Mouse (Mus musculus) G1E (cell line): Measurements from ENCODE around the gene Gm36028. TPM values are rescaled to one million over a fixed set of nuclear protein-coding genes. Genes with fewer than 3 reads are reported as not detected.

Experiments
- ATAC-seq: 2 replicates; pipeline ENCODE4 v1.8.0; 2016; ENCODE audit warnings: mild to moderate bottlenecking; ENCODE audit not compliant: insufficient number of reproducible peaks, poor library complexity, low FRiP score, severe bottlenecking; ENCODE audit errors: extremely low read depth
- DNase-seq: peaks from one replicate; pipeline ENCODE4 v3.0.0; 2012; ENCODE audit warnings: low spot score
- H3K27me3 ChIP-seq: 2 replicates; pipeline ENCODE4 v1.6.1; 2012; ENCODE audit warnings: mild to moderate bottlenecking, low read length, inconsistent platforms; ENCODE audit not compliant: insufficient read depth
- H3K36me3 ChIP-seq: replicated peaks from 2 replicates; pipeline ENCODE3; 2012; ENCODE audit warnings: mild to moderate bottlenecking, inconsistent platforms
- H3K4me1 ChIP-seq: 2 replicates; pipeline ENCODE4 v1.6.1; 2012; ENCODE audit warnings: low read depth, low read length, inconsistent platforms, mixed read lengths; ENCODE audit not compliant: insufficient read depth
- H3K4me3 ChIP-seq: 2 replicates; pipeline ENCODE4 v1.5.1; 2012; ENCODE audit warnings: low read depth, mild to moderate bottlenecking, inconsistent platforms, low read length, moderate library complexity, mixed read lengths
- H3K9me3 ChIP-seq: replicated peaks from 2 replicates; pipeline ENCODE4 v1.6.1; 2012; ENCODE audit warnings: inconsistent platforms
- CTCF ChIP-seq: IDR thresholded peaks from 2 replicates; pipeline ENCODE4 v1.5.1; 2012; ENCODE audit warnings: low read depth, low read length, inconsistent platforms, mixed read lengths
- GATA1 ChIP-seq: IDR thresholded peaks from 2 replicates; pipeline ENCODE4 v1.6.1; 2012; ENCODE audit warnings: borderline replicate concordance, low read length, inconsistent platforms, mixed read lengths
- GATA2 ChIP-seq: IDR thresholded peaks from 2 replicates; pipeline ENCODE4 v1.6.1; 2012; ENCODE audit warnings: low read depth, low read length, inconsistent platforms, borderline replicate concordance
- POLR2AphosphoS5 ChIP-seq: IDR thresholded peaks from 2 replicates; pipeline ENCODE4 v1.6.1; 2012; ENCODE audit warnings: low read depth, low read length, inconsistent platforms; ENCODE audit not compliant: insufficient replicate concordance
- TAL1 ChIP-seq: conservative IDR thresholded peaks from 2 replicates; pipeline ENCODE4 v1.6.1; 2012; ENCODE audit warnings: low read depth, low read length, inconsistent platforms, mixed read lengths
- polyA plus RNA-seq: library from polyadenylated mRNA; stranded (reverse); fragments of >175 nt; gene quantifications from 2 replicates; pipeline ENCODE4 v1.2.3, GENCODE M21; 2012
- total RNA-seq, 2 experiments: library from RNA; stranded (forward) in 1 of 2; stranded (reverse) in 1 of 2; fragments of 200-1000 nt in 1 of 2; fragments of >200 nt in 1 of 2; fragmentation: Nextera tagmentation in 1 of 2; gene quantifications; 2 replicates each; pipeline ENCODE4 v1.2.3; 2014 to 2017

Gene Gm36028
- total and polyA plus RNA-seq, 3 experiments: 0.16 TPM; not detected in 2

DNA sequence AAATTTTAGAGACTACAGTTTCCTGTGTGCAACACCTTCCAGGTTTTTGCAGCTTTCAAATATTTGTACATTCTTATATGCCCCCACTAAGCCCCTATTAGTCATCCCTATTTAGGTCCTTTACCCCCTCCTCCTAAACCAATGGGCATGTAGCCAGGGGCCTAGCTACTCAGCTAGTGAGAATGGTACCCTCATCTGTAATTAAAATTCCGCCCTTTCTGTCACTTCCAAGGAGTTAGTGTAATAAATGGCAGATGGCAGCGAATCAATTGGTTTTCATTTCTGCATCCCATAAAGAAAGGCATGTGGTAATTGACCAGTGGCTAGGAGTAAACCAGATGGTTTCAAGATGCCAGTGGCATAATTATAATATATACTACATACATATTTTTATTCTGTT lies 31.7 kb upstream of the Gm36028 start:
- peaks cover 8% of the 10 kb centered on the region for H3K36me3 ChIP-seq
- ATAC-seq (no peak), DNase-seq (no peak)
- H3K27me3 ChIP-seq: 0 out of 2 replicates have a peak, but pooled peaks cover 2% of the 10 kb centered on the region
- TF ChIP-seq TAL1: no peak
- no peak for TF ChIP-seq CTCF
- no peak for TF ChIP-seq GATA1
- TF ChIP-seq POLR2AphosphoS5: no peak
- no peak for TF ChIP-seq GATA2
- H3K9me3 ChIP-seq: no peaks in the 10 kb centered on the region
- no peak overlapping the region for H3K4me3 ChIP-seq
- H3K4me1 ChIP-seq: peaks cover 14% of the 10 kb centered on the region

DNA sequence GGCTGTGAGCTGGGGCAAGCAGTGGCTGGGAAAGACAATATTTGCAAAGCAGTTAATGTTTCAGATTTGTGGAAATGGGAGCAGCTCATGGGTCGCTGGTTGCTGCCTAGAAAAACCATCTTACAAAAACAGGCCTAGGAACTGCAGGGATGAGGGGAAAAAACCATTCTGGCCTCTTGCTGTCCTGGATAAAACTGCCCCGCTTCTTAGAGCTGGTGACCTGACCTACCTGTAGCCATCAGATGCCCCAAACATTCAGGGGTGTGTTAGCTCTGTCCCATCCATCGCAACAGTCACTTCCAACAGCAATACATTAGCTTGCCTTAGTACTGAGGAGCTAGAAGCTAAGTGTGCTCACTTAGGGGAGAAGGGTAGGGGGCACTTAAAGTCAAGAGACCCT lies 28.0 kb upstream of the Gm36028 start:
- Histone ChIP-seq H3K36me3 (peaks cover 13% of the 10 kb centered on the region), H3K9me3 (no peaks in the 10 kb centered on the region), H3K4me3 (no peak overlapping the region), H3K4me1 (peaks cover 9% of the 10 kb centered on the region), H3K27me3 (no peaks in the 10 kb centered on the region)
- ATAC-seq (no peak), DNase-seq (no peak)
- TF ChIP-seq GATA2: no peak
- no peak for TF ChIP-seq TAL1
- no peak for TF ChIP-seq GATA1
- no peak for TF ChIP-seq CTCF
- no peak for TF ChIP-seq POLR2AphosphoS5

DNA sequence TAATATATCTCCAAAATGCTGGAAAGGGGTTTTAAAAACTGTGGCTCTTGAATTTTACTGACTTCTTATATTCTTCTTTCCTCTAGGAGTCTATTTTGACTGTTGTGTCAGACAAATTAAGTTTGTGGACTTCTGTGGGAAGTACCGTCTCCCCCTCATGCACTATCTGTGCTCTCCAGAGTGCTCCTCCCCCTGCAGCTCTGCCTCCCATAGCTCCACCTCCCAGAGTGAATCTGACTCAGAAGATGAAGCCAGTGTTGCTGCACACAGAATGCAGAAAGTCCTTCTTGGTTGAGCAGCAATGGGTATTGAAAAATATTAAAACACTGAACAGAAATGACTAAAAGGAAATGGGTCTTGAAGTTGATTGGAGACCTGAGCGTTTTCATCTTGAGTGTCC lies 20.2 kb upstream of the Gm36028 start:
- no peaks in the 10 kb centered on the region for H3K27me3 ChIP-seq
- H3K9me3 ChIP-seq: no peaks in the 10 kb centered on the region
- peaks cover 77% of the 10 kb centered on the region for H3K36me3 ChIP-seq
- no peak for TF ChIP-seq TAL1
- no peak for TF ChIP-seq CTCF
- no peak for TF ChIP-seq POLR2AphosphoS5
- TF ChIP-seq GATA2: no peak
- TF ChIP-seq GATA1: no peak
- H3K4me3 ChIP-seq: no peak overlapping the region
- peaks cover 12% of the 10 kb centered on the region for H3K4me1 ChIP-seq
- DNase-seq (no peak), ATAC-seq (no peak)

DNA sequence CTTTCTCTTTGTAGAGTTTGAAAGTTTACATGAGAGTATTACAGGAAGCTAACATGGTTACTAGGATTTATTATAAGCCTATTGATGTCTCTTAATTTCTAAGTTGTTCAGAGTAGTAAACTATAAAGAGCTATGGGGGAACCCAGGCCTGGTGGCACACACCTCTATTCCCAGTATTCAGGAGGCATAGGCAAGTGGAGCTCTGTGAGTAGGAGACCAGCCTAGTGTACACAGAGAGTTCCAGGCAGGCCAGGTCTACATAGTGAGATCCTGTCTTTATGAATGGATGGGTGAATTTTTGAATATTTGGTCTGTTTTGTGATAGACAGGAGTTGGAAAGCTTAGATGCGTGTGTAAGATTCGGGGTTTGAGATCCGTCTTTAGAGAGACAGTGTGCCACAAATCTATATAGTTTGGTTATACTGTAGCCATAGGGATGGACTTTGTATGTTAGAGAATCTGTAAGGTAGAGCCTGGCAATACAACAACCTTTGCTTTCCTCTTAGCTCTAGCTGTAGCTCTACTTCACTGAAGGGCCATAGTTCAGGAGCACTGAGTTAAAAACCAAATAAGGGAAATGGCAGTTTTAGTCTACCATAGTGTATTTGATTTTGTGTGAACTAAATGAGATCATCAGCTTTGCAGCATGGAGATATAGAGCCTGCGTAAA lies 18.9 kb upstream of the Gm36028 start:
- Histone ChIP-seq H3K9me3 (no peaks in the 10 kb centered on the region), H3K36me3 (peaks cover 78% of the 10 kb centered on the region), H3K27me3 (no peaks in the 10 kb centered on the region), H3K4me3 (no peak overlapping the region), H3K4me1 (peaks cover 13% of the 10 kb centered on the region)
- TF ChIP-seq POLR2AphosphoS5 (no peak), TAL1 (no peak), CTCF (no peak), GATA1 (no peak), GATA2 (no peak)
- ATAC-seq (no peak), DNase-seq (no peak)

DNA sequence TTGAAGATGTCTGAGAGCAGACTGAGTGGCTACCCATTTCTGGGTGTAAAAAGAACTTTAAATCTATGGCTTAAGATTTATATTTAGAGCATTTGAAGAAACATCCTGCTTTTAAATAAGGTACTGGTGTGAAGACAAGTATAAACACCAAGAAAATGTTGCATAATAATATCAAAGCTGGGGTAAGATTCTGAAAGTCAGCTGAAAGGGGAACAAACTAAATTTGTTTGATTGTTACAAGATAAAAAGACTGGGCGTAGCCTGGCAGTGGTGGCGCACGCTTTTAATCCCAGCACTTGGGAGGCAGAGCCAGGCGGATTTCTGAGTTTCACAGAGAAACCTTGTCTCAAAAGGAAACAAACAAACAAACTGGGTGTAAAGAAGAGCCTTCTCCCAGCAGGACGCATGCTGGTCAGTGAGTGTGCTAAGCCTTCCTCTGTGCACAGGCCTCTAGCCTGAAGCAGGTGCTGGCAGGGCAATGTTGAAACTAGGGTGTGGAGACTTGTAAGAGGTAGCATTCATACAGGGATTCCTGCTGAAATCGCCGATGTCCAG lies 18.1 kb upstream of the Gm36028 start:
- Histone ChIP-seq H3K36me3 (peaks cover 79% of the 10 kb centered on the region), H3K9me3 (no peaks in the 10 kb centered on the region), H3K4me3 (no peak overlapping the region), H3K4me1 (peaks cover 15% of the 10 kb centered on the region), H3K27me3 (no peaks in the 10 kb centered on the region)
- TF ChIP-seq POLR2AphosphoS5 (no peak), CTCF (no peak), GATA1 (no peak), GATA2 (no peak), TAL1 (no peak)
- DNase-seq: no peak
- ATAC-seq: no peak

DNA sequence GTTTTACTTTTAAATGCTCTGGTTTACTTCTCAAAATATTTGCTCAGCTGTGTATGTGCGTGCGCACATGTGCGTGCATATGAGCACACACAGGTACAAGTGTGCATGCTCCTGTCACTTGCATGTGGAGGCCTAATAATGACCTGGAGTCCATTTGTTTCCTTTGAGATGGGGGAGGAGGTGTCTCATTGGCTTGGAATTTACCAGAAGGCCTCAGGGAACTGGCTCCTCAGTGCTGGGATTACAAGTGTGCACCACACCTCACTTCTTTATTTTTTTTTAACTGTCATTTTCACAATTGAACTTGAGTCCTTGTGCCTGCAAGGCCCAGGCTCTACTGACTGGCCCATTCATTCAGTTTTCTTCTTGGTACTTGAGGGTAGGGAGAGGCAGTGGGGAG lies 16.5 kb upstream of the Gm36028 start:
- ATAC-seq (no peak), DNase-seq (no peak)
- H3K9me3 ChIP-seq: no peaks in the 10 kb centered on the region
- H3K4me3 ChIP-seq: no peak overlapping the region
- H3K4me1 ChIP-seq: peaks cover 17% of the 10 kb centered on the region
- no peaks in the 10 kb centered on the region for H3K27me3 ChIP-seq
- TF ChIP-seq CTCF (no peak), GATA1 (no peak), POLR2AphosphoS5 (no peak), TAL1 (no peak), GATA2 (no peak)
- H3K36me3 ChIP-seq: peaks cover 70% of the 10 kb centered on the region
